Comparison of ENCODE assay signal across 18 mouse cellular contexts in the genomic region with DNA sequence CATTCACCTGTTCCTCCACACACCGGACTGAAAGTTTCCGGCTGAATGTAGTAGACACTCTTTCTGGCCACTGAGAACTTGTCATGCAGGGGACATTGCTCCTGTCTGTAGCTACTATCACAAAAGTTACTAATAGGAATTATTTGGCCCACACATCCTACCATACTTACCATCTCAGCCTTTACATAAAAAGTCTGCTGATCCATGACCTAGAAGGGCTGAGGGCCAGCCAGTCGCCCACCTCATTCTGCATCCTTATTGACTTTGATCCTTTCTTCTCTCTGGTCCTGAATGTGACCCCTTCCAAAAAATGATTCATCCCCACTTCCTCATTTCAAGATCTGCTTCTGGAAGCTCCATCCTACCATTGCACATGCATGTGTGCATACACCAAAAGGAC.
"Had no signal": no experiment of that assay in that cellular context is flagged by ENCODE, and none has a peak within 500 bp of the region (broad histone marks: within the 10 kb centered on the region; RNA-seq: fewer than 3 reads in every experiment).

No protein-coding gene starts in this region.

- H3K27me3 ChIP-seq: liver, embryonic 12.5 days; neural tube, embryonic 13.5 days; neural tube, embryonic 15.5 days had no signal

- H3K9ac ChIP-seq: liver, embryonic 12.5 days; liver, embryonic 14.5 days; lung, embryonic 14.5 days; midbrain, embryonic 13.5 days; neural tube, embryonic 13.5 days; neural tube, embryonic 15.5 days had no signal

- H3K36me3 ChIP-seq: liver, embryonic 12.5 days; midbrain, embryonic 10.5 days; midbrain, embryonic 13.5 days; neural tube, embryonic 13.5 days; neural tube, embryonic 15.5 days had no signal

- H3K4me1 ChIP-seq: liver, embryonic 12.5 days; neural tube, embryonic 13.5 days; neural tube, embryonic 15.5 days had no signal

- H3K9me3 ChIP-seq: liver, embryonic 12.5 days; midbrain, embryonic 10.5 days; midbrain, embryonic 13.5 days; neural tube, embryonic 13.5 days; neural tube, embryonic 15.5 days had no signal

- ATAC-seq: liver, embryonic 12.5 days; lung, postnatal 0 days; midbrain, embryonic 13.5 days; midbrain, embryonic 16.5 days had no signal

- H3K4me2 ChIP-seq: liver, embryonic 12.5 days; lung, embryonic 14.5 days; midbrain, embryonic 13.5 days; neural tube, embryonic 13.5 days; neural tube, embryonic 15.5 days had no signal

- H3K27ac ChIP-seq: liver, embryonic 12.5 days; liver, embryonic 14.5 days; midbrain, embryonic 10.5 days; midbrain, embryonic 13.5 days; neural tube, embryonic 13.5 days; neural tube, embryonic 15.5 days had no signal

- DNase-seq: lung, adult 18-20 months; lung, embryonic 14.5 days; lung, postnatal 4 days; right cerebral cortex, postnatal 25 days; right cerebral cortex, postnatal 4 days; spleen, adult 18-20 months; thymus, adult 18-20 months; thymus, postnatal 14 days; thymus, postnatal 36 days had no signal

- H3K4me3 ChIP-seq: liver, embryonic 12.5 days; midbrain, embryonic 10.5 days; midbrain, embryonic 13.5 days; myocyte; neural tube, embryonic 13.5 days; neural tube, embryonic 15.5 days had no signal
